Mouse (Mus musculus) olfactory bulb, adult 2 months (tissue): ENCODE results near the gene Cdkl1. TPM values are rescaled to one million over a fixed set of nuclear protein-coding genes. Genes with fewer than 3 reads are reported as not detected.

Experiments used
- H3K27ac ChIP-seq: fragments of 200-500 bp; 2 replicates; pipeline ENCODE4 v1.5.1; 2012; ENCODE audit warnings: low read depth, low read length; ENCODE audit not compliant: insufficient read depth
- H3K4me1 ChIP-seq: fragments of 200-500 bp; 2 replicates; pipeline ENCODE4 v1.6.1; 2012; ENCODE audit warnings: low read length; ENCODE audit not compliant: control insufficient read depth, insufficient read depth
- H3K4me3 ChIP-seq: fragments of 200-500 bp; 2 replicates; pipeline ENCODE4 v1.5.1; 2012; ENCODE audit warnings: mild to moderate bottlenecking, low read depth, low read length, moderate library complexity; ENCODE audit not compliant: insufficient read depth
- CTCF ChIP-seq: fragments of 200-500 bp; IDR thresholded peaks from 2 replicates; pipeline ENCODE4 v1.5.1; 2012; ENCODE audit warnings: low read depth, mild to moderate bottlenecking, low read length, moderate library complexity; ENCODE audit not compliant: insufficient read depth
- POLR2A ChIP-seq: fragments of 200-500 bp; IDR thresholded peaks from 2 replicates; pipeline ENCODE4 v1.6.1; 2012; ENCODE audit warnings: mild to moderate bottlenecking, low read depth, low read length, moderate library complexity; ENCODE audit not compliant: insufficient read depth
- WGBS: fragments of 180-500 bp; shearing (Covaris S2); methylation state at CpG from one replicate; pipeline ENCODE4 v1.1.7; 2018; 5-methylcytosine and 5-hydroxymethylcytosine counted together
- polyA plus RNA-seq: library from polyadenylated mRNA; stranded (reverse); fragments of >200 nt; gene quantifications from 2 replicates; pipeline ENCODE4 v1.2.4, GENCODE M21; 2012; ENCODE audit warnings: low replicate concordance; ENCODE audit not compliant: missing spikeins, insufficient read depth, insufficient read length

Cdkl1 gene
- polyA plus RNA-seq, 1 experiment: not detected

- no peak for TF ChIP-seq CTCF
- TF ChIP-seq POLR2A: no peak
- Histone ChIP-seq H3K4me1 (0 out of 2 replicates have a peak, but pooled peaks cover 4% of the 10 kb centered on the region), H3K4me3 (no peak overlapping the region), H3K27ac (no peak overlapping the region)
- 69% methylated on average over 11 of the region's 11 CpGs for WGBS
These were observed 14.3 kb downstream of the Cdkl1 start for GRCm38 (mm10) chr12:69776607-69777340.

GRCm38 (mm10) chr12:69768841-69769240, 22.2 kb downstream of the Cdkl1 start:
- TF ChIP-seq CTCF: no peak
- no peak for TF ChIP-seq POLR2A
- H3K4me3 ChIP-seq: no peak overlapping the region
- 83% methylated on average over 2 of the region's 2 CpGs for WGBS
- no peak overlapping the region for H3K27ac ChIP-seq
- H3K4me1 ChIP-seq: peaks cover 3% of the 10 kb centered on the region; the same call in 1 of the 2 replicates

GRCm38 (mm10) chr12:69767476-69768258, 23.4 kb downstream of the Cdkl1 start:
- WGBS: 50% methylated on average over 9 of the region's 9 CpGs
- TF ChIP-seq POLR2A: no peak
- TF ChIP-seq CTCF: no peak
- Histone ChIP-seq H3K27ac (no peak overlapping the region), H3K4me1 (peaks cover 3% of the 10 kb centered on the region; the same call in 1 of the 2 replicates), H3K4me3 (no peak overlapping the region)

- Histone ChIP-seq H3K27ac (no peak overlapping the region), H3K4me3 (no peak overlapping the region), H3K4me1 (peaks cover 3% of the 10 kb centered on the region; the same call in 1 of the 2 replicates)
- TF ChIP-seq POLR2A: no peak
- no peak for TF ChIP-seq CTCF
- WGBS: 93% methylated on average over 10 of the region's 10 CpGs
These were observed 24.7 kb downstream of the Cdkl1 start for GRCm38 (mm10) chr12:69766185-69766904.

GRCm38 (mm10) chr12:69765543-69765942, 25.5 kb downstream of the Cdkl1 start:
- no peak for TF ChIP-seq CTCF
- TF ChIP-seq POLR2A: no peak
- no peak overlapping the region for H3K27ac ChIP-seq
- no peak overlapping the region for H3K4me3 ChIP-seq
- peaks cover 5% of the 10 kb centered on the region; the same call in 1 of the 2 replicates for H3K4me1 ChIP-seq
- 64% methylated on average over 9 of the region's 9 CpGs for WGBS

- TF ChIP-seq POLR2A: no peak
These were observed 29.5 kb downstream of the Cdkl1 start for GRCm38 (mm10) chr12:69761603-69762002.

GRCm38 (mm10) chr12:69760743-69761406, 30.2 kb downstream of the Cdkl1 start:
- H3K4me1 ChIP-seq: peaks cover 10% of the 10 kb centered on the region
- WGBS: 34% methylated on average over 20 of the region's 20 CpGs
- peak overlapping the region; percentile 15; the same call in 1 of the 2 replicates for H3K4me3 ChIP-seq
- no peak overlapping the region for H3K27ac ChIP-seq
- no peak for TF ChIP-seq POLR2A
- TF ChIP-seq CTCF: no peak

More at GRCm38 (mm10) chr12:69761603-69762002, 29.5 kb downstream of the Cdkl1 start:
- H3K4me3 ChIP-seq: no peak overlapping the region
- peaks cover 10% of the 10 kb centered on the region for H3K4me1 ChIP-seq
- WGBS: 95% methylated on average over 2 of the region's 2 CpGs
- H3K27ac ChIP-seq: no peak overlapping the region

- H3K27ac ChIP-seq: no peak overlapping the region
- TF ChIP-seq CTCF (no peak), POLR2A (no peak)
- peaks cover 7% of the 10 kb centered on the region for H3K4me1 ChIP-seq
- WGBS: 78% methylated on average over 6 of the region's 6 CpGs
- no peak overlapping the region for H3K4me3 ChIP-seq
These were observed 31.1 kb downstream of the Cdkl1 start for GRCm38 (mm10) chr12:69760014-69760413.
